Mouse (Mus musculus): ENCODE measurements at regions not wholly inside any gene's neighbourhood (a gene's known extent, or its start where the extent isn't known, plus 50 kb on each side); places are given as distances from the start of the nearest gene placed in this dataset.

- TF ChIP-seq CTCF (IDR thresholded peaks at IDR 0.05; ENCODE audit: extremely low read depth, insufficient read depth, low read length) = peak; percentile 75
- no peak for TF ChIP-seq POLR2A (IDR thresholded peaks at IDR 0.05; ENCODE audit: extremely low read depth, insufficient read depth, low read length)
Observed at GRCm38 (mm10) chr13:57281504-57281903, 385.7 kb upstream of the Trpc7 start.

All from cortical plate, adult 2 months (tissue).